Comparison of ENCODE assay signal across 26 mouse cellular contexts in the genomic region with DNA sequence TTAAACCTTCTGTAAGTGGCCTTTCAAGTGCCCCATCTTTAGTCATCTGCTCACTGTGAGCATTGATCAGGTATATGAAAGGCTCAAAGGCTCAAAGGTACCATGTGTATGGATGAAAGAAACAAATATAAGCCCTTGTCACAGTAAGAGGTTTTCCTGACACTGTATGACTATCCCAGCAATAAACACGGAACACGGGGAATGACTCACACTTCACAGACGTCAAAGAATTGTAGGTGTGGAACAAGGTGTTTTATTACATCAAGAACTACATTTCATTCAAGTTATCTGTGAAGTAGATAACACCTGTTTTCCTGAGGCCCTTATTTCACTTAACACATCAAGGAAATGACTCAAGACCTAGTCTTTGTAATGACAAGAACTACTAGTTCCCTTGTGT.
DNase-seq lines count a peak whose midpoint lies in the region; ATAC-seq lines count a peak whose summit lies in the region.
"Had no signal": no experiment of that assay in that cellular context is flagged by ENCODE, and none has a peak within 500 bp of the region (broad histone marks: within the 10 kb centered on the region; RNA-seq: fewer than 3 reads in every experiment).

No protein-coding gene starts in this region.

- no peak overlapping the region for H3K9ac ChIP-seq in intestine, embryonic 16.5 days (ENCODE audit: low read depth, low read length)
- H3K9ac ChIP-seq: embryonic facial prominence, embryonic 13.5 days; embryonic facial prominence, embryonic 15.5 days; forebrain, embryonic 12.5 days had no signal

- peak; percentile 8 for DNase-seq in brain, adult 2 months (ENCODE audit: low read depth, low spot score)
- peak; percentile 25 for DNase-seq in large intestine, adult 2 months (ENCODE audit: low read depth, low spot score)
- DNase-seq in embryo, embryonic 11 days, result no peak
- DNase-seq: adrenal gland, adult 2 months; adrenal gland, postnatal 10 days; adrenal gland, postnatal 25 days; B cell, adult 2 months; cerebellum, adult 11-12 months; cerebellum, adult 2 months; cerebellum, adult 9-10 months; cerebellum, postnatal 10 days; cerebellum, postnatal 25 days had no signal

- no peak overlapping the region for H3K4me3 ChIP-seq in intestine, embryonic 16.5 days (ENCODE audit: low read length)
- H3K4me3 ChIP-seq: embryonic facial prominence, embryonic 13.5 days; embryonic facial prominence, embryonic 15.5 days; erythroblast, embryonic 14.5 days; forebrain, embryonic 10.5 days; forebrain, embryonic 12.5 days had no signal

- H3K4me1 ChIP-seq in intestine, embryonic 16.5 days (ENCODE audit: control insufficient read depth, insufficient read depth, low read length), result no peaks in the 10 kb centered on the region
- H3K4me1 ChIP-seq: embryonic facial prominence, embryonic 13.5 days; embryonic facial prominence, embryonic 15.5 days; forebrain, embryonic 10.5 days; forebrain, embryonic 12.5 days had no signal

- ATAC-seq in intestine, embryonic 16.5 days, result peak; percentile 84
- no peak for ATAC-seq in activated CD4-positive, CD25-positive, alpha-beta regulatory T cell, adult 4 months
- ATAC-seq in megakaryocyte, adult 5-6 weeks (ENCODE audit: poor library complexity, severe bottlenecking), result no peak
- ATAC-seq: CD4-positive, CD25-positive, alpha-beta regulatory T cell, adult 4 months; forebrain, embryonic 14.5 days; forebrain, embryonic 16.5 days; Patski had no signal

- no peaks in the 10 kb centered on the region for H3K9me3 ChIP-seq in intestine, embryonic 16.5 days (ENCODE audit: control insufficient read depth, low read length)
- H3K9me3 ChIP-seq: embryonic facial prominence, embryonic 13.5 days; embryonic facial prominence, embryonic 15.5 days; forebrain, embryonic 10.5 days; forebrain, embryonic 12.5 days had no signal

- WGBS in intestine, embryonic 16.5 days, result 74% methylated on average over 3 of the region's 3 CpGs
- 36% methylated on average over 3 of the region's 3 CpGs for WGBS in large intestine, adult 2 months

- H3K36me3 ChIP-seq in intestine, embryonic 16.5 days (ENCODE audit: control insufficient read depth, insufficient read depth, low read length), result no peaks in the 10 kb centered on the region
- H3K36me3 ChIP-seq: embryonic facial prominence, embryonic 13.5 days; embryonic facial prominence, embryonic 15.5 days; forebrain, embryonic 10.5 days; forebrain, embryonic 12.5 days; G1E had no signal

- no peak overlapping the region for H3K27ac ChIP-seq in intestine, embryonic 16.5 days (ENCODE audit: low read length)
- H3K27ac ChIP-seq: embryonic facial prominence, embryonic 13.5 days; embryonic facial prominence, embryonic 15.5 days; forebrain, embryonic 10.5 days; forebrain, embryonic 12.5 days had no signal

- H3K27me3 ChIP-seq in intestine, embryonic 16.5 days (replicated peaks; ENCODE audit: control insufficient read depth, insufficient read depth, low read length), result no peaks in the 10 kb centered on the region
- H3K27me3 ChIP-seq: CH12.LX; embryonic facial prominence, embryonic 13.5 days; embryonic facial prominence, embryonic 15.5 days; forebrain, embryonic 12.5 days; Patski had no signal

- H3K4me2 ChIP-seq in intestine, embryonic 16.5 days (ENCODE audit: low read depth, low read length), result no peak overlapping the region
- H3K4me2 ChIP-seq: embryonic facial prominence, embryonic 13.5 days; embryonic facial prominence, embryonic 15.5 days; forebrain, embryonic 12.5 days had no signal
